Mouse (Mus musculus): ENCODE results near the gene Lmo1. TPM values are rescaled to one million over a fixed set of nuclear protein-coding genes. Genes with fewer than 3 reads are reported as not detected.
A peak's percentile ranks its signal among the peaks of the same experiment; 100 is the strongest.
"Not testable (repeated sequence)": the region's sequence is repeated elsewhere in the genome, so short reads cannot be mapped to it uniquely, and the experiment has no call there.

Gene Lmo1
- polyA plus RNA-seq, 1 experiment from 2014 or later, result 50.5 TPM

DNA sequence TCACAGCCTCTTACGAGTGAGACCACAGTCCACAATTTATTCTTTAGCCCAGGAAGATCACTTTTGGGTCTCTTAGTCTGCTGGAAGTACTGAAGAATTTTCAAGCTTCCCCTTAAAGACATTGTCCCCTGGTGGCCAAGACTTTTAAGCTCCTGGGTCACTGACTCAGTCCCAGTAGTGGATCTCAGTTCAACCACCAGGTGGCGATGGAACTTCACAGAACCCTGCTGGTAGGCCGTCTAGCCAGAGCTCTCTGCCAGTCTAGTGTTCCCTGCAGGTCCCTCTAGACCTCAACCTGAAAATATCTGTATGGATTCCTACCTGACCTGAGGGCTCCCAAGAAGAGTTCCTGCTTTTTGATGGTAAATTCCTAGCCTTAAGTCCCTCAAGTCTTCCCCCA, 35.6 kb downstream of the Lmo1 start:
- no peak overlapping the region for H3K4me2 ChIP-seq
- peaks cover 44% of the 10 kb centered on the region for H3K27me3 ChIP-seq
- no peaks in the 10 kb centered on the region for H3K9me3 ChIP-seq (replicated peaks)
- WGBS, result 6% methylated on average over 3 of the region's 3 CpGs
- peaks cover 35% of the 10 kb centered on the region for H3K36me3 ChIP-seq (ENCODE audit: poor library complexity, severe bottlenecking)
- no peak overlapping the region for H3K9ac ChIP-seq
- H3K4me3 ChIP-seq, result no peak overlapping the region
- peak; percentile 81 for ATAC-seq
- peaks cover 34% of the 10 kb centered on the region for H3K4me1 ChIP-seq
- H3K27ac ChIP-seq, result no peak overlapping the region

DNA sequence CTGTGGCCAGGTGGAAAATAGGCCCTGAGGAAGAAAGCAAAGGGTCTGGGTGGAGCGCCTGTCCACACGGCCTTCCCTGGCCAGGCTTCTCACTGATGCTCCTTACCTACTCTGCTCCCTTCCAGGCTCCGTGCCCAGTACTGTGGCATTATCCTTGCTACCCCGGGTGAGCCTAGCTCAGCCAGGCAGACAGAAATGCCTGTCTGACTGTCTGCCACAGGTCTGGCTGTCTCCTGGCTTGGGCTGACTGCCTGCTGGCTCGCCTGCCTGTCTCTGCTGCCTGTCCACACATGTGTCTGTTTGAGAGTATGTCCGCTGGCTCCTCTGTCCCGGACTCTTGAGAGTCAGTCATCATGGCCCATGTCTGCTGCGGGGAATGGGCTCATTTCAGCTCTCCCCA, 37.6 kb downstream of the Lmo1 start:
- H3K9ac ChIP-seq, result no peak overlapping the region
- peaks cover 14% of the 10 kb centered on the region for H3K4me1 ChIP-seq
- WGBS, result 87% methylated on average over 8 of the region's 8 CpGs
- ATAC-seq, result no peak
- no peak overlapping the region for H3K4me3 ChIP-seq
- peaks cover 42% of the 10 kb centered on the region for H3K27me3 ChIP-seq
- peaks cover 45% of the 10 kb centered on the region for H3K36me3 ChIP-seq (ENCODE audit: poor library complexity, severe bottlenecking)
- no peaks in the 10 kb centered on the region for H3K9me3 ChIP-seq (replicated peaks)
- no peak overlapping the region for H3K4me2 ChIP-seq
- no peak overlapping the region for H3K27ac ChIP-seq

DNA sequence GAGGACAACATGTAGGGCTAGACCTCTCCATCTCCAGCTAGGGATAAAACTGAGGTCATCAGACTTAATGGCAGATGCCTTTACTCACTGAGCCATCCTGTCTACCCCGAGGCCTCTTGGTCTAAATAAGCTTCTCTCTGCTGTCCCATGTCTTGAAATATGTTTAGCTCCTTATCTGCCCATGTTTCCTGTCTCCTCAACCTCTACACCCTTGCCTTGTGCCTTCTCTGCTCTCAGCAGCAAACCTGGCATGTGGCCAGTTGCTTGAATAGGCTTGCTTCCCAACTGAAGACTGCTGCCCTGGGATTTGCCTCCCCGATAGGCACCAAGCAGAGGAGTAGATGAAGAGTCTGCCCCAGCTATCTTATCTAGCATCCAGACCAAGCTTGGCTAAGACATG, 43.4 kb downstream of the Lmo1 start:
- Histone ChIP-seq H3K27ac (no peak overlapping the region), H3K27me3 (peaks cover 21% of the 10 kb centered on the region), H3K4me1 (peaks cover 16% of the 10 kb centered on the region), H3K36me3 (ENCODE audit: poor library complexity, severe bottlenecking) (0 out of 2 replicates have a peak, but pooled peaks cover 21% of the 10 kb centered on the region), H3K4me3 (no peak overlapping the region), H3K9ac (no peak overlapping the region), H3K4me2 (no peak overlapping the region), H3K9me3 (replicated peaks) (no peaks in the 10 kb centered on the region)
- 65% methylated on average over 2 of the region's 2 CpGs for WGBS
- no peak for ATAC-seq

DNA sequence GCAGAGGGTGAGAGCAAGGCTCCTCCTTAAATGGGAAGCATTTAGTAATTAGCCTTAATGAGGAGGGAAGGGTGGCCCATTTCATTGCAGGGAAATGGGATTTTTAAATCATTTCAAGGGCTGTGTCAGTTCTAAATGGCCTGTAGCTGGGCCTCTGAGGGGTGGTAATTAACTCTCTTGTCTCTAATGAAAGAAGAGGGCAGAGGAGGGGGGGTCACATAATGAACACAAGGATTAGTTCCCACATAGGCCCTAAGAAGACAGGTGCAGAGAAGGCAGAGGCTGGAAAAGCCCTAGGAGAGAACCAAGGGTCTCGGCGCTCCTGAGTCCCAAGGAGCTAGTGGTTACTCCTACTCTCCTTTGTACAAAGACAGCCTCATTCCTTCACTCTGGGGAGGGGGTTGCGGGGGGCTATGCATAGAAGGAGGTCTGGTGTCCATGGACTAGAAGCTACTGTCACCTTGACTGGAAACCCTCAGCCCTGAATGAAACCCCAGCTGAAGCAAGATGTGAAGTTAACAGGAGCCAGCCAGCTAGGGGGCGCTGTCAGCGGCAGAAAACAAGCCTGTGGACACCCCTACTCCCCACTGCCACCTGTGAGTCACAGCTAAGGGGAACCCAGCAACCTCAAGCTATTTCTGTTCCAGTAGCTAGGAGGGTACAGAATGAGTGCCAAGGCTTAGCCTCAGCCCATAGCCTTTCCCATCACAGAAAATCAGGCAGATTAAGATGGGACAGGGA, 44.9 kb downstream of the Lmo1 start:
- Histone ChIP-seq H3K4me3 (no peak overlapping the region), H3K27ac (peak overlapping the region; percentile 35; the same call in 1 of the 2 replicates), H3K4me1 (peaks cover 16% of the 10 kb centered on the region), H3K9me3 (replicated peaks) (no peaks in the 10 kb centered on the region), H3K36me3 (ENCODE audit: poor library complexity, severe bottlenecking) (0 out of 2 replicates have a peak, but pooled peaks cover 11% of the 10 kb centered on the region), H3K4me2 (no peak overlapping the region), H3K9ac (no peak overlapping the region), H3K27me3 (peaks cover 15% of the 10 kb centered on the region)
- ATAC-seq, result peak; percentile 58; the same call in 1 of the 2 replicates
- 55% methylated on average over 5 of the region's 5 CpGs for WGBS

DNA sequence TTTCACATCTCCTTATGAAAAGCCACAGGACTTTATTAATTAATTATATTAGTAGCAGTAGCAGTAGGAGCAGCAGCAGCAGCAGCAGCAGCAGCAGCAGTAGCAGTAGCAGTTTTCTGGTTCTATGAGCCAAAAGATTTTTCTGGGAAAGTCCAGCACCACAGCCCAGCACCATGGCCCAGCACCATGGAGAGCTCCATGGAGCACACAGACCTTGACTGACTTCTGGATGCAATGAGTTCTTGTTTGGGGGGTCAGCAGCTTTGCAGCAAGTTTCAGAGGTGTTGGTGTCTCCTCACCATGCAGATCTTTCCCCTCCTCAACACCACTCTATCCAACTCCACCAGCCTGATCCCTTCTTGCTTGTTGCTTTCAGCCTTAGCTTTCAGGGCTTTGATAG, 45.6 kb downstream of the Lmo1 start:
- Histone ChIP-seq H3K4me2 (no peak overlapping the region), H3K4me3 (no peak overlapping the region), H3K27ac (no peak overlapping the region), H3K9ac (no peak overlapping the region), H3K36me3 (ENCODE audit: poor library complexity, severe bottlenecking) (0 out of 2 replicates have a peak, but pooled peaks cover 11% of the 10 kb centered on the region), H3K9me3 (replicated peaks) (no peaks in the 10 kb centered on the region), H3K27me3 (peaks cover 20% of the 10 kb centered on the region), H3K4me1 (peaks cover 16% of the 10 kb centered on the region)
- 0 out of 2 replicates have a peak, but pooled peaks have one; percentile 16 for ATAC-seq

DNA sequence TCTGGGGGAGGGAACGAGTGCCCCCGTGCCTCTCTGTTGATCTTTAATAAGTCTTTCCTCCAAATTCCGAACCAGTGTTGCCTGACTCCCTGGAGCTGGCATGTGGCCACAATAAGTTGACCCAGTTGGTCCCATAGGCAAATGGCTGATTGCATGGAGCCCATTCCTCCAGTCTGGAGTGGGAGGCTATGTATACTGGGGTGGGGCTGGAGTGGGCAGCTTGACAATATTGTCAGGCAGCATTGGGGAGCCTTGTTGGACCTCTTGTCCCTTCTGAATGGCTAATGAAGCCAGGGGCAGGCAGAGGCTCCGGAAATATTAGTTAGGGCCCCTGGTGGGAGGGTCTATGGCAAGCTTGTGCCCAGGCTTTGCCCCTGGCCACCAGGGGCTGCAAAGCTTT, 59.1 kb downstream of the Lmo1 start:
- H3K4me3 ChIP-seq, result no peak overlapping the region
- H3K27me3 ChIP-seq, result peaks cover 41% of the 10 kb centered on the region
- 24% methylated on average over 4 of the region's 4 CpGs for WGBS
- peak overlapping the region; percentile 26 for H3K4me2 ChIP-seq
- no peaks in the 10 kb centered on the region for H3K36me3 ChIP-seq (ENCODE audit: poor library complexity, severe bottlenecking)
- no peak overlapping the region for H3K9ac ChIP-seq
- ATAC-seq, result peak; percentile 40
- peak overlapping the region; percentile 64 for H3K27ac ChIP-seq
- H3K9me3 ChIP-seq (replicated peaks), result no peaks in the 10 kb centered on the region
- H3K4me1 ChIP-seq, result peaks cover 27% of the 10 kb centered on the region

DNA sequence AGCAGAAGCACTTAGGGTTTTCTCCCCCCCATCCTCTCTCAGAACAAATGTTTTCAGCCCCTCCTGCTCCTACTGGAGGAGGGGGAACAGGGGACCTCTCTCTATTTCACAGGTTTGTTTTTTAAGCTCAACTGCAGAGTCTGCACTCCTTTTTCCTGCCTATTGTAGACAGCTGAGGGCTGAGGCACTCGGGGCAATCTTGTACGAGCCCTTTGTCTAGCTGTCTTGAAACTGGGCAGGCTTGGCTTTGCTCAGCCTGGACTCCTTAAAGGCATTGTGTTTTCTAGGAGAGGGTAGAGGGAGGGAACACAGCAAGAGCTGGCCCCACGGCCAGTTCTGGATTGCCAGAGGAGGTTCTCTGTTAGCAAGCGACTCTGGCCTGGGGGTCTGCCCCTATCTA, 59.5 kb downstream of the Lmo1 start:
- Histone ChIP-seq H3K4me1 (peaks cover 32% of the 10 kb centered on the region), H3K27ac (peak overlapping the region; percentile 64), H3K4me2 (peak overlapping the region; percentile 26), H3K27me3 (peaks cover 41% of the 10 kb centered on the region)
- H3K36me3 ChIP-seq (ENCODE audit: poor library complexity, severe bottlenecking); H3K9me3 ChIP-seq (replicated peaks); H3K9ac ChIP-seq; H3K4me3 ChIP-seq: not testable (repeated sequence)
- 7% methylated on average over 1 of the region's 4 CpGs for WGBS
- peak; percentile 90 for ATAC-seq

DNA sequence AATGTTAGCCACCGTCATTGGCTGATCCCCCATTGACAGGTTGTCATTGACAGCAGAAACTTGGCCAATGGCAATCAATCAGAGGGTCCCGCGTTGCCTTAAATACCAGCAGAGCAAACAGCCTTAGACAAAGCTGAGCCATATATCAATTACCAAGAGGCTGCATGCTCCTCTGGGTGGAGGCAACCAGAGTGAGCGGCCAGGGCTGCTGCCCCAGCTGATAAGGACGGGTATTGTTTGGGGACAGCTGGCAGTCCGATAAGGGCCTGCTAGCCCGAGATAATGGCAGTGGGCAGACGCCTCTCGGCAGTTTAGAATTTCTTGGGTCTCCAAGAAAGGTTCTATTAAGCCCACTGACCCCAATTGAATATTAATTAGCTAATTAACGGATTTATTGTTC, 60.1 kb downstream of the Lmo1 start:
- ATAC-seq, result peak; percentile 62
- Histone ChIP-seq H3K27me3 (peaks cover 41% of the 10 kb centered on the region), H3K27ac (peak overlapping the region; percentile 57), H3K9me3 (replicated peaks) (no peaks in the 10 kb centered on the region), H3K4me2 (peak overlapping the region; percentile 28), H3K9ac (no peak overlapping the region), H3K36me3 (ENCODE audit: poor library complexity, severe bottlenecking) (no peaks in the 10 kb centered on the region), H3K4me1 (peaks cover 37% of the 10 kb centered on the region), H3K4me3 (no peak overlapping the region)
- 12% methylated on average over 10 of the region's 10 CpGs for WGBS

DNA sequence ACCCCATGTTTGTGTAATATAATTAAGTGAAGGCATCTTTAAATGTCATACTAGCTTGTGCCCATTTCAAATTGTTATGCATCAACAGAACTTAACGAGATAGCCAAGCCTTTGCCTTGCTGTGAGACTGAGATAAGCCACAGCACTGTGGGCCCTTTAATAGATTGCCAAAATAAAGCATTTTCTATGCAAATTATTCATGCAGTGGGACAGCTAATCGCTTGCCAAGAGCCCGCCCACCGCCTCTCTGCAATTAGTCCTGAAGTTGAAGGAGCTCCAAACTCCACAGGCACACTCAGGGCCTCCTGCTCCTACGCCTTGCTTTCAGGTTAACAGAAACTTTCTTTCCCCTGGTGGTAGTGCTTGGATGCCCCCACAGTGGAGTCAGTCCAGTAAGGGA, 64.0 kb downstream of the Lmo1 start:
- Histone ChIP-seq H3K9ac (no peak overlapping the region), H3K4me1 (peaks cover 36% of the 10 kb centered on the region), H3K36me3 (ENCODE audit: poor library complexity, severe bottlenecking) (no peaks in the 10 kb centered on the region), H3K4me3 (no peak overlapping the region), H3K27me3 (peaks cover 46% of the 10 kb centered on the region), H3K9me3 (replicated peaks) (no peaks in the 10 kb centered on the region), H3K27ac (no peak overlapping the region), H3K4me2 (no peak overlapping the region)
- 21% methylated on average over 5 of the region's 5 CpGs for WGBS
- ATAC-seq, result peak; percentile 74

DNA sequence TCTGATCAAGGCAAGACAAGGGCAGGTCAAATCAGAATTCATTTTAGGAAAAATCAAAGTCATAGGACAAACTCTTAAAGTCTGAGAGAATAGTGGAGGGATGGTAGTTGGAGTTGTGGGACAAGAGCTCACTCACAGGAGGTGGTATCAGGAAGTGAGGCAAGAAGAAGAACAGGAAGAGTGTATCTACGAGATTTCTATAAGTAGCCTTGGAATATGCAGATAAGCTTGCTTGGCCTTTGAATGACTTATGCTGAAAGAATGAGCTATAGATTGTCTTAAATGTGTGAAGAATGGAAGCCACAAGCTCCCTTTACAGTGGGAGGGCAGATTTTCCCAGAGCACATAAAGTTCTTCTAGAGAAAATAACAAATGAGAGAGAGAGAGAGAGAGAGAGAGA, 70.1 kb downstream of the Lmo1 start:
- Histone ChIP-seq H3K4me1 (peaks cover 5% of the 10 kb centered on the region), H3K36me3 (ENCODE audit: poor library complexity, severe bottlenecking) (no peaks in the 10 kb centered on the region), H3K27me3 (peaks cover 48% of the 10 kb centered on the region), H3K27ac (no peak overlapping the region), H3K4me3 (no peak overlapping the region), H3K4me2 (no peak overlapping the region), H3K9ac (no peak overlapping the region), H3K9me3 (replicated peaks) (no peaks in the 10 kb centered on the region)
- 65% methylated on average over 1 of the region's 1 CpGs for WGBS
- ATAC-seq, result no peak

DNA sequence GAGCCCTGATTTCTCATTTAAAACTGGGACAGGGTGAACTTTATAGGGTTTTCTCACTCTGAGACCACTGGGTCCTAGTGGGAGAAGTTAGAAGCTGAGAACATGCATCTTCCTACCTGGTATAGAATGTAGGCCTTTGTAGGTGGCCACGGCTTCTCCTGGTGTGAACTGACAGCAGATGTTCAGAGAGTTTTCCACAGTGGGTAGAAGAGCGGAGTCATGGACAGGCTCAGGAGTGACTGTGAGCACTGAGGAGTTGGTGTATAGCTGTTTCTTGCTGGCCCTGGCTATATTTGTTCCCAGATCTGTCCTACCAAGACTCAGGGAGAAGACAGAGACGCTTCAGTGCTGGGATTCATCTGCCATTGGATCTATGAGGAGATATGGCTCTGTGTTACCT, 73.8 kb downstream of the Lmo1 start:
- Histone ChIP-seq H3K9ac (no peak overlapping the region), H3K4me2 (no peak overlapping the region), H3K27me3 (peaks cover 44% of the 10 kb centered on the region), H3K36me3 (ENCODE audit: poor library complexity, severe bottlenecking) (no peaks in the 10 kb centered on the region), H3K4me3 (no peak overlapping the region), H3K27ac (no peak overlapping the region), H3K9me3 (replicated peaks) (no peaks in the 10 kb centered on the region), H3K4me1 (no peaks in the 10 kb centered on the region; the same call in 1 of the 2 replicates)
- no peak for ATAC-seq
- WGBS, result 90% methylated on average over 3 of the region's 3 CpGs

DNA sequence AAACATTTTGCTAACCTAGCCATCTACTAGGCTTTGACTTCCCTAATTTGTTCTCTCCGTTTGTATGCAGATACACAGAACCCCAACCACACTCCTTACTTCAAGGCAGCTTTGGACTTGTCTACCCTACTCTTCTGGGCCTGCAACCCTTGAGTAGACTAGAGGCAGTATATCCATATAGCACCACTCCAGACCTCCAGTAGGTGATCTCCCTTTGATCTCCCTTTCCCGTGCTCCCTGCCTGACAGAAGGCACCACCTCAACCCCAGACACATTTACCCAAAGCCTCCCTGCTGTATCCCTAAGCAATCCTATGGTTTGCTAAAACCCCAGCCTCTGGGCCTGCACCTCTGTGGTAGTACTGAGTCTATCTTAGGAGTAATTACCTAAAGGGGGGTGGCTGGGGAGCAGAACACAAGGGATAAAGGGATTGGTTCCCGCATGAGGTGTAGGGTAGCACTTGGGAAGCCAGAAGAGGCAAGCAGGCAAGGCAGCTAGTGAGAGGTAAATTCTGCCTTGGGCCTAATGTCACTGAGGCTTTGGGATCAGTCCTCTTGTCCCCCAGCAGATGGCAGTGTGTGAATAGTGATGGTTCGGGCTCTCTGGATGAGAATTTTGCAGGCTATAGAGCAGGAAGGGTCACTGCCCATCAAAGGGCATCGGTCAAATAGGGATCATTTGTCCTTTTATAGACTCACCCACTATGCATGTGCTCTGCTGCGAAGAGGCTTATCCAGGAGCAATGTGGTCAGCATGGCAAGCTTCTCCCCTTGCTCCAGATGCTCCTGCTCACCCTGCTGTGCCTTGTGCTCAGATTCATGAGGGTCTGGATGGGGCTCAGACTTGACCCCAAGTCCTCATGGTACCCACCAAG, 76.6 kb downstream of the Lmo1 start:
- Histone ChIP-seq H3K4me1 (no peaks in the 10 kb centered on the region; the same call in 1 of the 2 replicates), H3K27ac (no peak overlapping the region), H3K4me2 (no peak overlapping the region), H3K9ac (no peak overlapping the region), H3K36me3 (ENCODE audit: poor library complexity, severe bottlenecking) (no peaks in the 10 kb centered on the region), H3K27me3 (peaks cover 36% of the 10 kb centered on the region), H3K4me3 (no peak overlapping the region), H3K9me3 (replicated peaks) (no peaks in the 10 kb centered on the region)
- peak; percentile 73 for ATAC-seq
- 22% methylated on average over 6 of the region's 6 CpGs for WGBS

Measured in forebrain, embryonic 13.5 days (tissue).